Mouse (Mus musculus): ENCODE data around the gene Vmn1r24. TPM values are rescaled to one million over a fixed set of nuclear protein-coding genes. Genes with fewer than 3 reads are reported as not detected.
"Not testable (repeated sequence)": the region's sequence is repeated elsewhere in the genome, so short reads cannot be mapped to it uniquely, and the experiment has no call there.

Vmn1r24 gene
- total RNA-seq (2014; rRNA removed; ENCODE audit: low replicate concordance) (not detected in 2 replicates), polyA plus RNA-seq (2015; fragmentation: Nextera tagmentation; extraction: Ambion mirVana) (not detected in 2 replicates)

DNA sequence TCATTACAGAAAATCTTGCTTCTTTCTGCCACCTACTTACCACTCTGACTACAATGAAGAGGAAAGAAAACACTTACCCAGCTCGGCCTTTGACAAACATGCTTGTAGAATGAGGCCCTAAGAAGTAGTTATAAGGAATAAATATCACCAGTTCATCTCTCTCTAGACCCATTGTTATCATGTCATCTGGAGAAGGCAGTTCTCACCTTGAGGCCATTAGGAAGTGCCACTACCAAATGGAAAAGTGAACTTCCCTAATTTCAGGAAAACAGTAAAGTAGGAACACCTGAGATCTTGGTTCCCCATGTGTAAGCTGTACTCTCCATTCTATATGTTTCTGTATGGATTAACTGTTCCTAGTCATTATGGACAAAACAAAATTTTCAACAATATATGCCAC is at the start of gene Vmn1r24:
Gene Vmn1r24 (minus strand): TSS at position 101 of the 400 bp plus-strand sequence.
- WGBS: 61% methylated on average over 1 of the region's 1 CpGs
- not testable (repeated sequence) for H3K9me3 ChIP-seq (replicated peaks; ENCODE audit: control insufficient read depth, low read length); DNase-seq (ENCODE audit: low spot score); ATAC-seq (ENCODE audit: insufficient read depth, low read depth); H3K4me2 ChIP-seq (ENCODE audit: low read depth, low read length); H3K9ac ChIP-seq (replicated peaks; ENCODE audit: low read depth, low read length); H3K4me1 ChIP-seq (ENCODE audit: control insufficient read depth, insufficient read depth); H3K27me3 ChIP-seq (ENCODE audit: control insufficient read depth, insufficient read depth, low read length); H3K4me3 ChIP-seq (ENCODE audit: low read depth, low read length); H3K36me3 ChIP-seq (replicated peaks; ENCODE audit: control insufficient read depth, insufficient read depth, low read length); H3K27ac ChIP-seq (ENCODE audit: low read depth)

DNA sequence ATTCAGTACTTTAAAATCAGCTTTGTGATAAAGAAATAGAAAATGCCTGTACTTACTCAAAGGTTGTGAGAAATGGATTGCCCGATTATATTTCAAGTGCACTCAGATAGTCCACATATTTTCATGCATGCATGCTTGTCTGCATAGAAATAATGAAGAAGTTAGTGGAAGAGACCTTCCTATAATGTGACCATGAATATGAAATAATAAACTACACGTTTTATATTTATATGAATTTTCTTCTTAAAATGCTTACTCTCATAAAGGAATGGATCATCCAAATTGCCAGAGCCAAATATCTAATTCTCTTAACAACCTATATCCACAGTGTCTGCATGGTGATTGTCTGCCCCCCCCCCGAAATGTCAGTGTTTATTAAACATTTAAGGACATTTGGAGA is 19.4 kb upstream of the Vmn1r24 start, which contains the start of gene Vmn1r25:
Gene Vmn1r25 (minus strand): TSS at position 101 of the 400 bp plus-strand sequence.
- no peak within 1 kb of the TSS for H3K4me2 ChIP-seq (ENCODE audit: low read depth, low read length)
- ATAC-seq (ENCODE audit: insufficient read depth, low read depth) (no peak), DNase-seq (ENCODE audit: low spot score) (no peak)
- no peak within 1 kb of the TSS for H3K9ac ChIP-seq (replicated peaks; ENCODE audit: low read depth, low read length)
- H3K9me3 ChIP-seq (replicated peaks; ENCODE audit: control insufficient read depth, low read length): no peaks in the 10 kb centered on the region
- H3K4me3 ChIP-seq (ENCODE audit: low read depth, low read length): no peak within 1 kb of the TSS
- no peak for TF ChIP-seq EP300 (IDR thresholded peaks at IDR 0.05; ENCODE audit: low read depth)
- no peaks in the 10 kb centered on the region for H3K36me3 ChIP-seq (replicated peaks; ENCODE audit: control insufficient read depth, insufficient read depth, low read length)
- no peaks in the 10 kb centered on the region for H3K4me1 ChIP-seq (ENCODE audit: control insufficient read depth, insufficient read depth)
- H3K27ac ChIP-seq (ENCODE audit: low read depth): no peak within 1 kb of the TSS
- WGBS: 47% methylated on average over 3 of the region's 3 CpGs
- H3K27me3 ChIP-seq (ENCODE audit: control insufficient read depth, insufficient read depth, low read length): no peaks in the 10 kb centered on the region

DNA sequence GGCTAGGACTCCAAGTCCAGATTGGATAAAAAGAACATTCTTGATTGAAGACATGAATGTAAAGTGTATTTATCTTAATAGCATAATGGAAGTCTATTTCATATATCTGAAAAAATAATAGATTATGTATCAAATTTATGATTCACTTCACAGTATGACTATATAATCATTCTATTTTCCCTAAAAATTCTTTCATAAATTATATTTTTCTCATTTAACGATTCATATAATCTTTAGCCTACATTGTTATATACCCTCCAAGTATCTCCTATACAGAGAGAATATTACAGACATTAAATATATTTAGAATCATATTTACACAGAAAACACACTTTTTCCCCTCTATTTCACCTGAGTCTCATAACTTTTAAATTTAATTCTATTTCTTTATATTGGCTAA is 34.6 kb downstream of the Vmn1r24 start, which contains the start of gene Vmn1r23:
Gene Vmn1r23 (minus strand): TSS at position 101 of the 400 bp plus-strand sequence.
- no peaks in the 10 kb centered on the region for H3K36me3 ChIP-seq (replicated peaks; ENCODE audit: control insufficient read depth, insufficient read depth, low read length)
- no peak for TF ChIP-seq EP300 (IDR thresholded peaks at IDR 0.05; ENCODE audit: low read depth)
- no peak for TF ChIP-seq CTCF (IDR thresholded peaks at IDR 0.05; ENCODE audit: low read depth)
- H3K4me1 ChIP-seq (ENCODE audit: control insufficient read depth, insufficient read depth): no peaks in the 10 kb centered on the region
- ATAC-seq (ENCODE audit: insufficient read depth, low read depth) (no peak), DNase-seq (ENCODE audit: low spot score) (no peak)
- no peak within 1 kb of the TSS for H3K27ac ChIP-seq (ENCODE audit: low read depth)
- H3K9ac ChIP-seq (replicated peaks; ENCODE audit: low read depth, low read length): no peak within 1 kb of the TSS
- 77% methylated on average over 1 of the region's 1 CpGs for WGBS
- H3K4me3 ChIP-seq (ENCODE audit: low read depth, low read length): no peak within 1 kb of the TSS
- H3K4me2 ChIP-seq (ENCODE audit: low read depth, low read length): no peak within 1 kb of the TSS
- no peaks in the 10 kb centered on the region for H3K27me3 ChIP-seq (ENCODE audit: control insufficient read depth, insufficient read depth, low read length)
- no peaks in the 10 kb centered on the region for H3K9me3 ChIP-seq (replicated peaks; ENCODE audit: control insufficient read depth, low read length)

DNA sequence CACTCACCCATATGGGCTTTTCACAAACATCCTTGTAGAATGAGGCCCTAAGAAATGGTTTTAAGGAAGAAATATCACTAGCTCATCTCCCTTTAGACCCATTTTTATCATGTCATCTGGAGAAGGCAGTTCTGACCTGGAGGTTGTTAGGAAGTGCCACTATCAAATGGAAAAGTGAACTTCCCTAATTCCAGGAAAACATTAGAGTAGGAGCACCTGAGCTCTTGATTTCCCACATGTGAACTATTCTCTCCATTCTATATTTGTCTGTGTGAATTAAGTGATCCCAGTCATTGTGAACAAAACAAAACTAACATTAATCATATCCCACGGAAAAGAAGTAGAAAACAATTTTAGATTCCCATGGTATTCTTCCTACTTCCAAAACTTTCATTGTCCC is 53.4 kb downstream of the Vmn1r24 start, which contains the start of gene Vmn1r22:
Gene Vmn1r22 (minus strand): TSS at position 101 of the 400 bp plus-strand sequence.
- Histone ChIP-seq H3K36me3 (replicated peaks; ENCODE audit: control insufficient read depth, insufficient read depth, low read length) (no peaks in the 10 kb centered on the region), H3K9me3 (replicated peaks; ENCODE audit: control insufficient read depth, low read length) (no peaks in the 10 kb centered on the region), H3K4me3 (ENCODE audit: low read depth, low read length) (no peak within 1 kb of the TSS), H3K9ac (replicated peaks; ENCODE audit: low read depth, low read length) (no peak within 1 kb of the TSS), H3K27ac (ENCODE audit: low read depth) (no peak within 1 kb of the TSS), H3K4me2 (ENCODE audit: low read depth, low read length) (no peak within 1 kb of the TSS), H3K4me1 (ENCODE audit: control insufficient read depth, insufficient read depth) (no peaks in the 10 kb centered on the region), H3K27me3 (ENCODE audit: control insufficient read depth, insufficient read depth, low read length) (no peaks in the 10 kb centered on the region)
- TF ChIP-seq CTCF (IDR thresholded peaks at IDR 0.05; ENCODE audit: low read depth): no peak
- TF ChIP-seq EP300 (IDR thresholded peaks at IDR 0.05; ENCODE audit: low read depth): no peak
- WGBS: 72% methylated on average over 1 of the region's 1 CpGs
- DNase-seq (ENCODE audit: low spot score): no peak
- ATAC-seq (ENCODE audit: insufficient read depth, low read depth): no peak

Other genes with a start within 250 kb of the Vmn1r24 start
- 20.3 and 21.8 TPM in 2 replicates for gene Vopp1, start 136.3 kb downstream of the Vmn1r24 start, total RNA-seq (2014; rRNA removed; ENCODE audit: low replicate concordance)
- gene Vopp1, start 136.3 kb downstream of the Vmn1r24 start, polyA plus RNA-seq (2015; fragmentation: Nextera tagmentation; extraction: Ambion mirVana): 16.2 and 17.6 TPM in 2 replicates
- gene Vmn1r21, start 111.2 kb downstream of the Vmn1r24 start, total RNA-seq (2014; rRNA removed; ENCODE audit: low replicate concordance): not detected in 2 replicates
- gene Vmn1r21, start 111.2 kb downstream of the Vmn1r24 start, polyA plus RNA-seq (2015; fragmentation: Nextera tagmentation; extraction: Ambion mirVana): not detected in 2 replicates
- gene Vmn1r22, start 53.5 kb downstream of the Vmn1r24 start, total RNA-seq (2014; rRNA removed; ENCODE audit: low replicate concordance): not detected in 2 replicates
- not detected in 2 replicates for gene Vmn1r22, start 53.5 kb downstream of the Vmn1r24 start, polyA plus RNA-seq (2015; fragmentation: Nextera tagmentation; extraction: Ambion mirVana)
- gene Vmn1r23, start 34.7 kb downstream of the Vmn1r24 start, total RNA-seq (2014; rRNA removed; ENCODE audit: low replicate concordance): not detected in 2 replicates
- not detected in 2 replicates for gene Vmn1r23, start 34.7 kb downstream of the Vmn1r24 start, polyA plus RNA-seq (2015; fragmentation: Nextera tagmentation; extraction: Ambion mirVana)
- gene Vmn1r25, start 19.3 kb upstream of the Vmn1r24 start, total RNA-seq (2014; rRNA removed; ENCODE audit: low replicate concordance): not detected in 2 replicates
- gene Vmn1r25, start 19.3 kb upstream of the Vmn1r24 start, polyA plus RNA-seq (2015; fragmentation: Nextera tagmentation; extraction: Ambion mirVana): not detected in 2 replicates
- gene Vmn1r26, start 53.7 kb upstream of the Vmn1r24 start, total RNA-seq (2014; rRNA removed; ENCODE audit: low replicate concordance): not detected in 2 replicates
- not detected in 2 replicates for gene Vmn1r26, start 53.7 kb upstream of the Vmn1r24 start, polyA plus RNA-seq (2015; fragmentation: Nextera tagmentation; extraction: Ambion mirVana)